In genomic region chr19:38844817-38845216, GRCm38 (mm10) we compare ENCODE assay signal across 11 mouse cellular contexts.
"Had no signal": no experiment of that assay in that cellular context is flagged by ENCODE, and none has a peak within 500 bp of the region (broad histone marks: within the 10 kb centered on the region; RNA-seq: fewer than 3 reads in every experiment).

No protein-coding gene starts in this region.

- ATAC-seq: liver, embryonic 12.5 days; midbrain, embryonic 13.5 days; midbrain, embryonic 15.5 days had no signal

- DNase-seq: lung, adult 18-20 months; lung, embryonic 14.5 days; lung, postnatal 10 days; lung, postnatal 4 days; right cerebral cortex, postnatal 14 days; thymus, adult 2 months; thymus, postnatal 25 days; thymus, postnatal 4 days had no signal
